Mouse (Mus musculus) bone marrow, adult 2 months (tissue): ENCODE data around the gene Fyb.

Experiments
- CTCF ChIP-seq: fragments of 200-500 bp; IDR thresholded peaks from 2 replicates; pipeline ENCODE4 v1.5.1; 2011; ENCODE audit warnings: low read length, control low read depth; ENCODE audit not compliant: control insufficient read depth, insufficient read depth
- POLR2A ChIP-seq: fragments of 200-500 bp; IDR thresholded peaks from 2 replicates; pipeline ENCODE4 v1.6.1; 2011; ENCODE audit warnings: low read depth, mild to moderate bottlenecking, control low read depth, low read length, borderline replicate concordance; ENCODE audit not compliant: control insufficient read depth

DNA sequence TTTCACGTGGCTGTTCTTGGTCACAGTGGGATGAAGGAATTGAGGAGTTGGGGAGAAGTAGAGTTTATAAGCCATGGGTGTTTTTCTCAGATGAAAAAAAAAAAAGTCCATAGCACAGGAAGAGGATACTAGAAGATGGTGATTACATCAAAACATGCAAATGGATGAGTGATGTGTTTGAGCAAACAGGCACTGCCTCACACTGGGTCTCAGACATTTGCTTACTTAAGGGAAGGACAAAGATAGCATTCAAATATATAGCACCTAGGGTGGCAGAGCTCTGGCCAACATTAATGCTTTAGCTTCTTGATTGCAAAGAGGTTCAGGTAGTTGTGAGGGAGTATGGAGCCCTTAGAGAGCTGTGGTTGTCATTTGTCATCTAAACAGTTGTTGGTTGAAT lies 68.9 kb downstream of the Fyb start:
- TF ChIP-seq CTCF (no peak), POLR2A (no peak)
